Mouse (Mus musculus): ENCODE data around the gene Plaur.

- TF ChIP-seq CTCF (IDR thresholded peaks at IDR 0.05; ENCODE audit: borderline replicate concordance, insufficient read depth, low read depth, low read length): peak; percentile 15; the same call in 1 of the 2 replicates
- TF ChIP-seq POLR2A (IDR thresholded peaks at IDR 0.05; ENCODE audit: borderline replicate concordance, insufficient read depth, low read length): no peak
Observed at GRCm38 (mm10) chr7:24469126-24469525, 6.8 kb downstream of the Plaur start.
